Mouse (Mus musculus): ENCODE results near the gene Plekha5.

The Plekha5 gene

GRCm38 (mm10) chr6:140423846-140424200, at the start of gene Plekha5:
TSS of gene Plekha5 (plus strand) at chr6:140424054.
- peak; percentile 54 for DNase-seq (ENCODE audit: low spot score)

- no peak for DNase-seq (ENCODE audit: low spot score)
These were observed 48.2 kb upstream of the Plekha5 start for GRCm38 (mm10) chr6:140375671-140376070.

GRCm38 (mm10) chr6:140380588-140380987, 43.3 kb upstream of the Plekha5 start:
- no peak for DNase-seq (ENCODE audit: low spot score)

DNA sequence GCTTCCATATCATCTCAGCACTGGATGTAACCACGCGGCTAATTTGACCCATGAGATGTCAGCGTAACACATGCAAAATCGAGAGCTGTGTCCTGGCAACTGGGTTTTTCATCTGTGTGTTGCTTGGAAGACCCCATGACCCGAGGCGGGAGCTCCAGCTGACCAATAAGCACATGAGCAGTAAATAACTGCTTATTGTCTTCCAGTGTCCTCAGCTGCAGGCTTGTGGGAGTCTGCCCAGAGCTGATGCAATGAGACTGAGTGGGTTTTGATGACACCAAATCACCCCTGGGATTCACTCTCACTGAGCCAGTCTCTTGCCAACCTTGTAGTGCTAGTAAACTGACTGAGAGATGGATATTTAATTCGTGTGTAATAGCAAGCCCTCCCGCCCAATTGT, 42.7 kb upstream of the Plekha5 start:
- DNase-seq (ENCODE audit: low spot score), result no peak

- no peak for DNase-seq (ENCODE audit: low spot score)
These were observed 40.1 kb upstream of the Plekha5 start for GRCm38 (mm10) chr6:140383580-140384400.

DNA sequence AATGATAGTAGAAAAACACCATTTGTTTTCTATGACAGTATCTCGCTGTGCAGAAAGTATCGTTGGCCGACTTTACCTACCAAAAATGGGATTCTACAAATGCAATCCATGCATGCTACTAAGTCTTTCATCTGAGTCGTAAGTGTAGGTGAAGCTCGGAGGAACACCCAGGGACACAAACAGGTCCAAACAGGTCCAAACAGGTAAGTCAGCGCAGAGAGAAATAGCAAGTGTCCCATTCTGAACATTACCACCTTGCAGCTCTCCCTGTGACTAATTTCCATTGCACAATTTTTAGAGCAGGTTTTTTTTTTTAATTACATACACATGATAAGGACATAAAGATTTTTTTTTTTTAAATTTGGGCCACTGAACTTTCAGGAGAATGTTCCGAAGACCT, 27.2 kb upstream of the Plekha5 start:
- DNase-seq (ENCODE audit: low spot score), result no peak

- no peak for DNase-seq (ENCODE audit: low spot score)
These were observed 21.0 kb upstream of the Plekha5 start for GRCm38 (mm10) chr6:140402766-140403310.

DNA sequence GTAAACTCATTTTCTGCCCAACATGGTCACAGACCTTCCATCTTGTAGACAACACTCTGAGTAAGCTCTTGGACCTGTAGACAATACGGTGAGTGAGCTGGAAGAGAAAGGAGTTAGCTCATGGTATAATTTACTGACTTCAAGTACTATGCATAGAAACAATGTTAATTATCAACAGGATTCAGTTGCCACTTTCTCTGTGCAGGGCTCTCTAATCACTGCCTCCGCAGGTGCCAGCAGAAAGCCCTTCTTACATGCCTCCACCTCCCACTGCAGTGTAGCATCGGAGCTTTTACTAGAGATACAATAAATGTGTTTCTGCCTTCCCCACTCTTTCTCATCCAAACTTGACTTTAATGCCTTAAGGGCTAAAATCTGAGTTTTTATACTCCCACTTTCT, 11.9 kb upstream of the Plekha5 start:
- no peak for DNase-seq (ENCODE audit: low spot score)

DNA sequence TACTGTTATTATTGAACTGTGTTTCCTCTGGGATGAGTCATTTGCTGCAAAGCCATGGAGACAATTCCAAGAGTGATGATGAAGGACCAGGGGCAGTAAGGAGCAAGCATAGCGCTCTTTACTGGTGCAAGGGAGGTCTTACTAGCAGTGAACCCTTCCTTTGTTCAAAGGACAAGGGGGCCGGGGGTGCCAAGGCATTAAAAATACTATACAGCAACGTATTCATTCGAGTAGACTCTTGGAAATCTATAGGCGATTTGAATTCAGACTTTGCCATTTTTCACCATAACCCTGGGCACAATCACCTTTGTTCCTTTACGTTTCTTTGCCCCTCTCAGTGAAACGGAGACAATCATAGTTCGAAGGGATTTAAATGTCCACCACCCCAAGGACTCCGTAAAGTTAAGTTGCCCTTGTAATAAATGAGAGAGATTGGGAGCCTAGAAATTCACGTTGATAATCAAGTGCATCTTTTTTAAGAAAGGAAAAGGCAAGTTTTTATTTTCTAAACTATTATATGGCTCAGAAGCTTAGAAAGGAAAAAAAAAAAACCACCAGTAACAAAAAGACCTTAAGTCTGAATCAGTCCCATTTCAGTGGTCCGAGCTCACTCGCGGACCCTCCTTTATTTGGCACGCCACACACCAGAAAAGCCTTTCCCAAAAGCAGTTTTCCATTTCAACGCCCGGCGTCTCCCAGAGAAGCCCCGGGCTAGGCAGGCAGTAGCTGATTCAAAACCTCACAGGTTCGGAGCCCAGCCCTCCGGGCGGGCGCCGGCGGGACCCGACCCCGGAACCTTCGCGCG, 611 bp upstream of the Plekha5 start:
- DNase-seq (ENCODE audit: low spot score), result no peak

DNA sequence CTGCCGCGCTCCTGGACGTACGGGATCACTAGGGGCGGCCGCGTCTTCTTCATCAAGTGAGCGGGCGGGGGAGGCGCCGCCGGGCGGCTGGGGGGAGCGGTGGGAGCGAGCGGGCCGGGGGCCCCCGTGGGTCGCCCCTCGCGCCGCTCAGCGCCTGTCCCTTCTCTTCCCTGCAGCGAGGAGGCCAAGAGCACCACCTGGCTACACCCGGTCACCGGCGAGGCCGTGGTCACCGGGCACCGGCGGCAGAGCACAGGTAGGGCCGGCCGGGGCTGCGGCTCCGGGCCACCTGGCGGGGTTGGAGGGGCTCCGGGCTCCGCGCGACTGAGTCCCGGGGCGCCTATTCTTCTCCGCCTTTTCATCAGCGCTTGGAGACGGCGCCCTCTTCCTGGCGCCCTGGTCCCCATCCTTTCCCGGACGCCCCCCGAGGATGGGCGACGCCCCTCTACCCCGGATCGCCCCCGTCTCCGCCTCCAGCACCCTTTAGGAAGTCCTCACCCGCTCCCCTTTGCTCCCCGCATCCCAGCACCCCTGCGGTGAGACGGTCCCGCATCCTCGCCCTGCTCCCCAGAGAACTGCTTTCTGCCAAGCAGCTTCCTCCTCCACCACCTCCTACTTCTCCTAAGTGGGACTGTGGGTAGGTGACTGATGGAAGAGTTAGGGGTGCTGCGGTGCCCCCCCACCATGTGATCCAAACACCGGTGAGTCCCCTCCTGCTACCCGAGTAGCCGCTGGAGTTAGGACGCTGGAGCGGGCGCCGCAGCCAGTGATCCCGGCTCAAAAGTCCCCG, 542 bp downstream of the Plekha5 start:
- peak; percentile 17 for DNase-seq (ENCODE audit: low spot score)

DNA sequence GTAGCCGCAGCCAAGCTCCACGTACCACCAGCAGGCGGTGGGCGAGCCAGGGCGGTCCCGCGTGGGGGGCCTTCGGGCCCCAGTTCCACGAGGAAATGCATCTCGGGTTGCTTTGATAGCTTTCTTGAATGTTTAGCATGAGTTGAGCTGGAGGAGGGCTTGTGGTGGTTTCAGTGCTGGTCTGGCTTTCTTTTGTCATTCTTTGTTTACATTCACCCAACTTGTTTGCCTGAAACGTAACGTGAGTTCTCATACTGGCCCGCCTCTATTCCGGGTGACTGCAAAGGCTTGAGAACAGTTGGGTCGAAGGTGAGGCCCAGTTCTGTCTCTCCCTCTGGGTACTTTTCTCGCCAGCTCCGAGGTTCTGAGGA, 1.1 kb downstream of the Plekha5 start:
- peak; percentile 38 for DNase-seq (ENCODE audit: low spot score)

GRCm38 (mm10) chr6:140429236-140429635, 5.4 kb downstream of the Plekha5 start:
- DNase-seq (ENCODE audit: low spot score), result no peak

- DNase-seq (ENCODE audit: low spot score), result no peak
These were observed 8.5 kb downstream of the Plekha5 start for GRCm38 (mm10) chr6:140432363-140432762.

DNA sequence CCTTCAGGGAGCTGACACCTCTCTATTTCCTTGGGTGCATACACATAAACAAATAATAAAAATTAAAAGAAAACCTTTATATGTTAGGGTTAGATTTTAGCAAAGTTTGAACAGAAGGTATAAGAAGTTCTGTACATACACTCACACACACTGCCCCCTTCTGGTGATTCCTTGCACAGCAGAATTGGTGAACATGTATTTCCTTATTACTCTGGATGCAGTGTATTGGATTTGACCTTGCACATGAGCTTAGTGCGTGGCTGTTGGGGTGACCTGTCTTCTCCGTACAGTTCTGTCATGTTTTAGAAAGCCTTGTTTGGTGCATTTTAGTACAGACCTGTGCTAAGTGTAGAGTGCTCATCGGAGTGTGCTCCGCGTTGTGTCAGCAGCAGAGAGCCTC, 19.5 kb downstream of the Plekha5 start:
- peak; percentile 43 for DNase-seq (ENCODE audit: low spot score)

GRCm38 (mm10) chr6:140444147-140444546, 20.3 kb downstream of the Plekha5 start:
- DNase-seq (ENCODE audit: low spot score), result no peak

GRCm38 (mm10) chr6:140444855-140445465, 21.1 kb downstream of the Plekha5 start:
- DNase-seq (ENCODE audit: low spot score), result no peak

DNA sequence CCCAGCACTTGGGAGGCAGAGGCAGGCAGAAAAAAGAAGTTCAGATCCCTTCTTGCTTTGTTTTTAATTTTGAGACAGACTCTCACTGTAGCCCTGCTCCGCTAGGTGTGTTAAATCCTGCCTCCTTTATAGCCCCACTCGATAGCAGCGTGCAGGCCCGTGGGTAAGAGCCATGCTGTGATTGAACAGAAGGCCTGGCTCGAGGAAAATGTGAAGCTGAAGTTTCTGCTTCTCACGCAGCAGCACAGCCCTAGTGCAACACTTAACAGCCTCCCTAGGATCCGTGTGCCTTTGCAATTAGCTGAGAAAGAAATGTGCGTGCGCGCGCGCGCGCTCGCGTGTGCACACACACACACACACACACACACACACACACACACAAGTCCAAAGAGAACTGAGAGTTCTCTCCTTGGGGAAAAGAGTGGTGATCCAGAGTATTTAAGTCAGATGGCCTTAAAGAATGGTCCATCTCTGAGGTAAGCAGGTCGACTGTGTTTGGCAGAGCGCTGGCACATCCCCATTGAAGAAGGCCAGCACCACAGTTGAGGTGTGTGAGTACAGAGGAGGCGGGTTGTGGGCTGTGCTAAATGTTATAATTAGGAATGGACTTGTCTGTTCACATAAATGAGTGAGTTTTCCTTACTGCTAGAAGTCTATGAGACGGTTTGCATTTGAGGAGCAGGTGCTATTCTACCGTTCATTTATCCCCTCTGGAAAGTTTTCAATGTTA, 24.3 kb downstream of the Plekha5 start:
- DNase-seq (ENCODE audit: low spot score), result no peak

DNA sequence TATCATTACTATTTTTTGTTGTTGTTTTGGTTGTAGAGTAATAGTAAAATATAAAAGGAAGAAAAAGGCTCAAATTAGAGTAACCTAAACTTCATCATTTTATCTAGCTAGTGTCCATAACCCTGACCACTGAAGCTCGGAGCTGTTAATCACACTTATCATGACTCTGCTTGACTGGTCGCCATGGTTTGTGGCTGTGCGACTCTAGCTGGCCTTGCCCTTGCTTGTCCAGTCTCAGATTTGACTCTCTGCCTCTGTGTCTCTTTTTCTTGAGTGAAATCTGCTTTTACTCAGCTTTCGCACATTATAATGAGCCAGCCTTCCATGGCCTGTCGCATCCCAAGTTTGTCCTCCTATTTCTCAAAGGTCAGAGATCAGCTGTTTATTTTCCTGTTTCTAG, 26.8 kb downstream of the Plekha5 start:
- no peak for DNase-seq (ENCODE audit: low spot score)

DNA sequence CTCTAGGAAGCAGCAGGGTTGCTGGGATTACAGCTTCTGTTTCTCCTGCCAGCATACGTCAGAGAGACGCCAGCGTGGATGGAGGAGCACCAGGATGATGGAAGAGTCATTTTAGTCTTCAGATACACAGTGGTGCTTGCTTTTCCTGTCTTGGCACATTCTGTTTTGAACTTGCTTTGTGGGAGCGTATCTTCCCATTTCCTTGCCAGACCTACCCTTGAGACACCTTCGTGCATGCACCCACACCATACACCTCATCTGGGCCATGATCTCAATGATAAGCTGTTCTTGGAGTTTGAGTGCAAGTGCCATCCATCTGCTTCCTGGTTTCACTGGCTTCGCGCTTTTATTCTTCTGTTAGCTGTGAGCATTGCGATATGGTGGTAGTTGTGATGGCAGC, 28.9 kb downstream of the Plekha5 start:
- DNase-seq (ENCODE audit: low spot score), result no peak

DNA sequence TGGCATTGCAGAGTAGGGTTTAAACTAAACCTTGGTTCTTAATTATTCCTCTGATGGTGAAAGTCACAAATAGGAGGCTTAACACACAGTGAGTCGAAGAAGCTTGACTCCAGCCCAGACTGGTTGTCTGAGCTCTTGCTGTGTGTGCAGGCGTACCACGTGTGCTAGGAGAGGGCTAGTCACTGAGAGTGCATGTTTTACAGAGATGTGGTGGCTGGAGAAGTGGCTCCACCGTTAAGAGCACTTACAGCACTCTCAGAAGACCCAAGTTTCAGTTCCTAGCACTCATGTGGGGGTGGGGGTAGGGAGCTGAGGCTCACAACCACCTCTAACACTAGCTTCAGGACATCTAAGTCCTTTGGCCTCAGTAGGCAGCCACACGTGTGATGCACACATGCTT, 29.6 kb downstream of the Plekha5 start:
- no peak for DNase-seq (ENCODE audit: low spot score)

DNA sequence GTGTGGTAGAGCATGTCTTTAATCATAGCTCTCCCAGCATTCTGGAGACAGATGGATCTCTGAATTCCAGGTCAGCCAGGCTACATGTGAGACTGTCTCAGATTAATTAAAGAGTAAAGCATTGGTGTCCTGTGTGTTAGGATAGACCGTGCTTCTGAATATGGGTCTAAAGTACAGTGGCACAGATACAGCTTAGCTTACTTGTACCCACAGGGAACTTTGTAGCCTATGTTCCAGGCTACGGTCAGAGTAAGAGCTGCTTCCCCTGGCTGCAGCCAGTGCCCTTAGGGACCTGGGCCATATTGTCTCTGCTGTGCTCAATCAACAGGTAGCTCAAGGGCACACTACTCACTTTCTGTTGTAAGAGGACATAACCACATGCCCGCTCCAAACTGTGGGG, 30.5 kb downstream of the Plekha5 start:
- no peak for DNase-seq (ENCODE audit: low spot score)
